Mouse (Mus musculus): Measurements from ENCODE around the gene Tex26.

GRCm38 (mm10) chr5:149430943-149431342 lies 8.5 kb upstream of the Tex26 start:
- TF ChIP-seq GATA1 (IDR thresholded peaks at IDR 0.05; ENCODE audit: borderline replicate concordance, low read length) (no peak), FLI1 (IDR thresholded peaks at IDR 0.05; ENCODE audit: low read length) (no peak)

Measured in megakaryocyte, embryonic 14.5 days (primary cell).